Mouse (Mus musculus): Measurements from ENCODE around the gene Pnpla1. TPM values are rescaled to one million over a fixed set of nuclear protein-coding genes. Genes with fewer than 3 reads are reported as not detected.
"Not testable (repeated sequence)": the region's sequence is repeated elsewhere in the genome, so short reads cannot be mapped to it uniquely, and the experiment has no call there.

Gene Pnpla1
- polyA plus RNA-seq (2012; rRNA removed), result 0.23 TPM in 1 of 2 replicates, not detected in the other

DNA sequence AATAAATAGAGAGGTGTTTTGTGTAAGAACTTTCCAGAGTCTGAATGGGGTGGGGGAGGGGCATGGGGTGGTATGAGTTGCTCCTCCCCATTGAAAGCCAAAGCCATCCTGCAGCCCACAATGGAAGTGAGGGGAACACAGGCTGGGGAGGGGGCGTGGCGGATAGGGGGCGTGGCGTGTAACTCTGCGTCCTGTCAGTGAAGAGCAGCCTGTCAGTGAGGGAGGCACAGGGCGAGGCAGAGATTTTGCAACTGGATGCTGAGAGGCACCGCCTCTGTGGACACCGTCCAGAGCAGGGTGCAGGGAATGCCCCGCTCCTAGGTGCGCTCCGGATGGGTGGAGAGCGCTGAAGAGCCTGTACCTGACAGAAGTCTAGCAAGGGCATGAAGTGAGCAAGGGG lies at the start of gene Pnpla1:
Gene Pnpla1 (plus strand): TSS at position 207 of the 400 bp plus-strand sequence.
- no peak for DNase-seq (ENCODE audit: low read depth)

GRCm38 (mm10) chr17:28808714-28809113 lies 49.5 kb upstream of the Pnpla1 start:
- TF ChIP-seq CTCF (IDR thresholded peaks at IDR 0.05; ENCODE audit: borderline replicate concordance, extremely low read depth, insufficient read depth, insufficient read length), result no peak
- TF ChIP-seq POLR2A (IDR thresholded peaks at IDR 0.05; ENCODE audit: borderline replicate concordance, extremely low read depth, insufficient read depth, insufficient read length, poor library complexity, severe bottlenecking), result no peak
- no peak for DNase-seq (ENCODE audit: low read depth)

More for the DNA sequence above, at the start of gene Pnpla1:
- no peak for TF ChIP-seq POLR2A (IDR thresholded peaks at IDR 0.05; ENCODE audit: borderline replicate concordance, extremely low read depth, insufficient read depth, insufficient read length, poor library complexity, severe bottlenecking)
- TF ChIP-seq CTCF (IDR thresholded peaks at IDR 0.05; ENCODE audit: borderline replicate concordance, extremely low read depth, insufficient read depth, insufficient read length), result no peak

GRCm38 (mm10) chr17:28809175-28809831 lies 48.9 kb upstream of the Pnpla1 start:
- TF ChIP-seq CTCF (IDR thresholded peaks at IDR 0.05; ENCODE audit: borderline replicate concordance, extremely low read depth, insufficient read depth, insufficient read length) (no peak), POLR2A (IDR thresholded peaks at IDR 0.05; ENCODE audit: borderline replicate concordance, extremely low read depth, insufficient read depth, insufficient read length, poor library complexity, severe bottlenecking) (no peak)
- DNase-seq (ENCODE audit: low read depth), result no peak

DNA sequence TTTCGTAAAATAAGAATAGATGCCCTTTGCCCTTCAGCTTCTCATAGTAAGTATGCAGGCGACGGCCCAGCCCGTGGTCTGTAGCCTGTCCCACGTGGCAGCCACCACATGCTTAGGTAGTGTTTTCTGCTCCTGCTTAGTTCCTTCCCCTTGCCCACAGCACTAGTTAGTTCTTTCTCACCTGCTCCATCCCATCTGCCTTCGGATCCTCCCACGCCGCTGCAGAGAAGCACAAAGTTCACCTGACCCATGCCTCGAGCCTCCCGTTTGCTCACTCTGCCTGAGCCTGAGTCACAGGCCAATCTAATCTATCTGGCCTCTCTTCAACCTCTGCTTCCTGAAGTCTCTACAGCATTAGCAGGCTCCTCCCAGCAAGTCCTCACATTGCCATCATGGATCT lies 45.9 kb upstream of the Pnpla1 start:
- TF ChIP-seq CTCF (IDR thresholded peaks at IDR 0.05; ENCODE audit: borderline replicate concordance, extremely low read depth, insufficient read depth, insufficient read length) (no peak), POLR2A (IDR thresholded peaks at IDR 0.05; ENCODE audit: borderline replicate concordance, extremely low read depth, insufficient read depth, insufficient read length, poor library complexity, severe bottlenecking) (no peak)
- no peak for DNase-seq (ENCODE audit: low read depth)

- DNase-seq (ENCODE audit: low read depth), result no peak
- TF ChIP-seq CTCF (IDR thresholded peaks at IDR 0.05; ENCODE audit: borderline replicate concordance, extremely low read depth, insufficient read depth, insufficient read length), result no peak
- no peak for TF ChIP-seq POLR2A (IDR thresholded peaks at IDR 0.05; ENCODE audit: borderline replicate concordance, extremely low read depth, insufficient read depth, insufficient read length, poor library complexity, severe bottlenecking)
These were observed 43.6 kb upstream of the Pnpla1 start for GRCm38 (mm10) chr17:28814529-28815097.

- TF ChIP-seq CTCF (IDR thresholded peaks at IDR 0.05; ENCODE audit: borderline replicate concordance, extremely low read depth, insufficient read depth, insufficient read length) (no peak), POLR2A (IDR thresholded peaks at IDR 0.05; ENCODE audit: borderline replicate concordance, extremely low read depth, insufficient read depth, insufficient read length, poor library complexity, severe bottlenecking) (no peak)
- DNase-seq (ENCODE audit: low read depth), result no peak
These were observed 42.7 kb upstream of the Pnpla1 start for GRCm38 (mm10) chr17:28815384-28816004.

- not testable (repeated sequence) for DNase-seq (ENCODE audit: low read depth)
These were observed 41.9 kb upstream of the Pnpla1 start for GRCm38 (mm10) chr17:28816326-28816725.

GRCm38 (mm10) chr17:28816875-28817811 lies 41.1 kb upstream of the Pnpla1 start:
- TF ChIP-seq POLR2A (IDR thresholded peaks at IDR 0.05; ENCODE audit: borderline replicate concordance, extremely low read depth, insufficient read depth, insufficient read length, poor library complexity, severe bottlenecking), result no peak
- TF ChIP-seq CTCF (IDR thresholded peaks at IDR 0.05; ENCODE audit: borderline replicate concordance, extremely low read depth, insufficient read depth, insufficient read length), result no peak
- no peak for DNase-seq (ENCODE audit: low read depth)

GRCm38 (mm10) chr17:28820189-28820588 lies 38.0 kb upstream of the Pnpla1 start:
- no peak for TF ChIP-seq POLR2A (IDR thresholded peaks at IDR 0.05; ENCODE audit: borderline replicate concordance, extremely low read depth, insufficient read depth, insufficient read length, poor library complexity, severe bottlenecking)
- TF ChIP-seq CTCF (IDR thresholded peaks at IDR 0.05; ENCODE audit: borderline replicate concordance, extremely low read depth, insufficient read depth, insufficient read length), result no peak
- no peak for DNase-seq (ENCODE audit: low read depth)

GRCm38 (mm10) chr17:28823004-28823745 lies 35.0 kb upstream of the Pnpla1 start:
- DNase-seq (ENCODE audit: low read depth), result peak; percentile 3
- TF ChIP-seq CTCF (IDR thresholded peaks at IDR 0.05; ENCODE audit: borderline replicate concordance, extremely low read depth, insufficient read depth, insufficient read length), result no peak

DNA sequence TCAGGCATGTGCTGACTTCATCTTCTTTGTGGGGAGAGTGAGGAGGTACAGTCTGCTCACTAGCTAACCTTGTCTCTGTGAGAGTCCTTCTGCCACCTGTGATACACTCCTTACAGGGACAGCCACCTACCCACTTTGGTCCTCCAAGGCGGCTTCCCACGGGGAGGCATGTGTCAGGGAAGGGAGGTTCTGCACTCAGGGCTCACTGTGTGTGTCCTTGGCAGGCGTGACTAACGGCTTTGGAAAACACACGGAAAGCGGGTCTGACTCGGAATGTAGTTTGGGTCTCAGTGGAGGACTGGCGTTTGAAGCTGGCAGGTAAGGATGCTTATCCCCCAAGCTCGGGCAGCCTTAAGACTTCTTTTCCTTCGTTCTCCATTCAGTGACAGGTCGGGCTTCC lies 34.5 kb upstream of the Pnpla1 start:
- TF ChIP-seq POLR2A (IDR thresholded peaks at IDR 0.05; ENCODE audit: borderline replicate concordance, extremely low read depth, insufficient read depth, insufficient read length, poor library complexity, severe bottlenecking) (no peak), CTCF (IDR thresholded peaks at IDR 0.05; ENCODE audit: borderline replicate concordance, extremely low read depth, insufficient read depth, insufficient read length) (no peak)
- no peak for DNase-seq (ENCODE audit: low read depth)

Data from brain, embryonic 14.5 days (tissue).